Mouse (Mus musculus): ENCODE results near the gene Man2b1. TPM values are rescaled to one million over a fixed set of nuclear protein-coding genes. Genes with fewer than 3 reads are reported as not detected.
A peak's percentile ranks its signal among the peaks of the same experiment; 100 is the strongest.

Gene Man2b1
- total and polyA plus RNA-seq, 3 experiments = 29.1 to 45.6 (median 40.7) TPM

- TF ChIP-seq EP300 (IDR thresholded peaks at IDR 0.05; ENCODE audit: low read length) (0 out of 2 replicates have a peak, but pooled peaks have one; percentile 19), TCF12 (IDR thresholded peaks at IDR 0.05; ENCODE audit: low read depth, low read length) (peak; percentile 23; the same call in 1 of the 2 replicates), POLR2AphosphoS2 (IDR thresholded peaks at IDR 0.05; ENCODE audit: low read depth, low read length) (peak; percentile 87; the same call in 1 of the 2 replicates), JUND (conservative IDR thresholded peaks at IDR 0.05; ENCODE audit: low read depth, low read length) (no peak), POLR2A (IDR thresholded peaks at IDR 0.05; ENCODE audit: low read depth, low read length) (no peak; the same call in 1 of the 2 replicates), MAFK (IDR thresholded peaks at IDR 0.05; ENCODE audit: insufficient replicate concordance, low read length) (peak; percentile 85), CHD2 (IDR thresholded peaks at IDR 0.05; ENCODE audit: low read length) (peak; percentile 36; the same call in 1 of the 2 replicates)
- peaks cover 27 to 44% of the 10 kb centered on the region in 2 experiments for H3K36me3 ChIP-seq (replicated peaks in 1 of 2; ENCODE audit: control insufficient read depth in 1 of 2, insufficient read depth in 1 of 2, low read length in 1 of 2)
- peaks cover 3 to 35% of the 10 kb centered on the region in 2 experiments; a peak in 3 of 4 replicates for H3K4me1 ChIP-seq (ENCODE audit: control insufficient read depth in 1 of 2, insufficient read depth in 2 of 2)
- H3K27ac ChIP-seq (ENCODE audit: insufficient read depth, low read depth) = peak overlapping the region; percentile 78
- H3K4me3 ChIP-seq (replicated peaks in 1 of 3; ENCODE audit: low read depth in 2 of 3, low read length in 2 of 3, poor library complexity in 1 of 3) = peak overlapping the region; percentile 66 to 90 (median 88)
- dilution Hi-C loops (cut with MboI; ENCODE audit: extremely low pct_ligation_motif_present, extremely low pct_unique_long_range_greater_than_20kb, low sequenced_read_pairs) (no loop called here), in situ Hi-C loops (cut with MboI; ENCODE audit: low pct_ligation_motif_present, low pct_unique_long_range_greater_than_20kb, low sequenced_read_pairs) (no loop called here)
- peak overlapping the region; percentile 72 for H3K9ac ChIP-seq (ENCODE audit: insufficient read depth, low read depth)
- no peaks in the 10 kb centered on the region for H3K27me3 ChIP-seq (replicated peaks)
- DNase-seq (ENCODE audit: extremely low read depth) = no peak
- H3K9me3 ChIP-seq (replicated peaks; ENCODE audit: low read length) = no peaks in the 10 kb centered on the region
- H3K79me2 ChIP-seq (replicated peaks; ENCODE audit: control insufficient read depth, extremely low read depth, insufficient read depth, poor library complexity, severe bottlenecking) = peaks cover 38% of the 10 kb centered on the region
- peak overlapping the region; percentile 93 for H3K4me2 ChIP-seq (ENCODE audit: insufficient read depth, low read depth, poor library complexity, severe bottlenecking)
Observed at GRCm38 (mm10) chr8:85035165-85035727, 47.8 kb upstream of the Man2b1 start.

GRCm38 (mm10) chr8:85035728-85036310 is 47.3 kb upstream of the Man2b1 start:
- Histone ChIP-seq H3K79me2 (replicated peaks; ENCODE audit: control insufficient read depth, extremely low read depth, insufficient read depth, poor library complexity, severe bottlenecking) (peaks cover 42% of the 10 kb centered on the region), H3K27ac (ENCODE audit: insufficient read depth, low read depth) (peak overlapping the region; percentile 78), H3K4me2 (ENCODE audit: insufficient read depth, low read depth, poor library complexity, severe bottlenecking) (peak overlapping the region; percentile 93), H3K9ac (ENCODE audit: insufficient read depth, low read depth) (peak overlapping the region; percentile 72), H3K4me1 (ENCODE audit: control insufficient read depth in 1 of 2, insufficient read depth in 2 of 2) (peaks cover 3 to 40% of the 10 kb centered on the region in 2 experiments), H3K36me3 (replicated peaks in 1 of 2; ENCODE audit: control insufficient read depth in 1 of 2, insufficient read depth in 1 of 2, low read length in 1 of 2) (peaks cover 27 to 44% of the 10 kb centered on the region in 2 experiments), H3K4me3 (replicated peaks in 1 of 3; ENCODE audit: low read depth in 2 of 3, low read length in 2 of 3, poor library complexity in 1 of 3) (peak overlapping the region; percentile 66 to 90 (median 88)), H3K27me3 (replicated peaks) (no peaks in the 10 kb centered on the region), H3K9me3 (replicated peaks; ENCODE audit: low read length) (no peaks in the 10 kb centered on the region)
- TF ChIP-seq JUND (conservative IDR thresholded peaks at IDR 0.05; ENCODE audit: low read depth, low read length) (no peak), CHD1 (IDR thresholded peaks at IDR 0.05; ENCODE audit: low read depth, low read length) (no peak), MAX (IDR thresholded peaks at IDR 0.05; ENCODE audit: low read length) (peak; percentile 78), BHLHE40 (IDR thresholded peaks at IDR 0.05; ENCODE audit: low read depth, low read length) (peak; percentile 51; the same call in 1 of the 2 replicates), CHD2 (IDR thresholded peaks at IDR 0.05; ENCODE audit: low read length) (peak; percentile 40; the same call in 1 of the 2 replicates), POLR2A (IDR thresholded peaks at IDR 0.05; ENCODE audit: low read depth, low read length) (peak; percentile 10; the same call in 1 of the 2 replicates), JUN (IDR thresholded peaks at IDR 0.05; ENCODE audit: insufficient read depth, low read depth, low read length) (no peak), PAX5 (IDR thresholded peaks at IDR 0.05; ENCODE audit: low read length) (no peak), USF2 (conservative IDR thresholded peaks at IDR 0.05; ENCODE audit: low read depth, low read length) (no peak), IRF4 (IDR thresholded peaks at IDR 0.05; ENCODE audit: low read depth, low read length) (no peak), NRF1 (IDR thresholded peaks at IDR 0.05; ENCODE audit: low read depth, low read length) (no peak), ZNF384 (IDR thresholded peaks at IDR 0.05; ENCODE audit: low read depth, low read length) (no peak), KAT2A (IDR thresholded peaks at IDR 0.05; ENCODE audit: insufficient replicate concordance, low read length) (no peak), TCF12 (IDR thresholded peaks at IDR 0.05; ENCODE audit: low read depth, low read length) (0 out of 2 replicates have a peak, but pooled peaks have one; percentile 34), MYC (IDR thresholded peaks at IDR 0.05; ENCODE audit: low read depth, low read length) (peak; percentile 79), CTCF (conservative IDR thresholded peaks at IDR 0.05 in 1 of 2, IDR thresholded peaks at IDR 0.05 in 1 of 2; ENCODE audit: low read depth in 2 of 2, low read length in 2 of 2) (no peak), EP300 (IDR thresholded peaks at IDR 0.05; ENCODE audit: low read length) (no peak), MXI1 (IDR thresholded peaks at IDR 0.05; ENCODE audit: low read depth, low read length) (peak; percentile 62), SIN3A (IDR thresholded peaks at IDR 0.05; ENCODE audit: low read length) (0 out of 2 replicates have a peak, but pooled peaks have one; percentile 22), POLR2AphosphoS2 (IDR thresholded peaks at IDR 0.05; ENCODE audit: low read depth, low read length) (no peak), MAFK (IDR thresholded peaks at IDR 0.05; ENCODE audit: insufficient replicate concordance, low read length) (no peak), ZMIZ1 (IDR thresholded peaks at IDR 0.05; ENCODE audit: low read depth, low read length) (peak; percentile 18; the same call in 1 of the 2 replicates), ELF1 (IDR thresholded peaks at IDR 0.05; ENCODE audit: low read depth, low read length) (no peak), MAZ (IDR thresholded peaks at IDR 0.05; ENCODE audit: low read depth, low read length) (no peak)
- in situ Hi-C loops (cut with MboI; ENCODE audit: low pct_ligation_motif_present, low pct_unique_long_range_greater_than_20kb, low sequenced_read_pairs) (no loop called here), dilution Hi-C loops (cut with MboI; ENCODE audit: extremely low pct_ligation_motif_present, extremely low pct_unique_long_range_greater_than_20kb, low sequenced_read_pairs) (no loop called here)
- peak; percentile 54 for DNase-seq (ENCODE audit: extremely low read depth)
